Mouse (Mus musculus): ENCODE results near the gene Sema3b.
"Not testable (repeated sequence)": the region's sequence is repeated elsewhere in the genome, so short reads cannot be mapped to it uniquely, and the experiment has no call there.

Gene Sema3b

DNA sequence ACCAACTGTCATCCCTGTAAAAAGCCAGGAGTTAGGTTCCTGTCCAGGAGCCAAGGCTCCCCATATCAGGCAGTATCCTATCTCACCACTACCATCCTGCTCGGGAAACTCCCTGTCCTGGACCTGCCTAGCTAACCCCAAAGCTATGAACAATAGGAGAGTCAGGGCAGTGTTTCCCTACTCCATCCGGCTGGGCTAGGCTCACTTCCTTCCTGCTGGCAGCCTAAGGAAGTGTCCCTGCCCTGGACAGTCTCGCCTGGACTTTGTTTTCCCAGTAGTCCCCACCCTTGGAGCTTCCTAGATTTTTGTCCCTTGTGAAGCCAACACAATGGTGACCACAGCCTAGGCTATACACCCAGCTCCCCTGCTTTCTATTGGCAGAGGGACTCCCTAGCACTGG, 42.2 kb downstream of the Sema3b start:
- DNase-seq (ENCODE audit: low read depth, low spot score): no peak
- no peaks in the 10 kb centered on the region for H3K27me3 ChIP-seq (ENCODE audit: control insufficient read depth, insufficient read depth, low read length, poor library complexity, severe bottlenecking)
- H3K36me3 ChIP-seq (ENCODE audit: control insufficient read depth, insufficient read depth, low read length, poor library complexity, severe bottlenecking): no peaks in the 10 kb centered on the region

- DNase-seq (ENCODE audit: low read depth, low spot score): peak; percentile 88
- no peaks in the 10 kb centered on the region for H3K27me3 ChIP-seq (ENCODE audit: control insufficient read depth, insufficient read depth, low read length, poor library complexity, severe bottlenecking)
- H3K36me3 ChIP-seq (ENCODE audit: control insufficient read depth, insufficient read depth, low read length, poor library complexity, severe bottlenecking): no peaks in the 10 kb centered on the region
Observed at GRCm38 (mm10) chr9:107566041-107566709, 42.9 kb downstream of the Sema3b start.

GRCm38 (mm10) chr9:107565556-107565955, 43.5 kb downstream of the Sema3b start:
- H3K36me3 ChIP-seq (ENCODE audit: control insufficient read depth, insufficient read depth, low read length, poor library complexity, severe bottlenecking); DNase-seq (ENCODE audit: low read depth, low spot score); H3K27me3 ChIP-seq (ENCODE audit: control insufficient read depth, insufficient read depth, low read length, poor library complexity, severe bottlenecking): not testable (repeated sequence)

DNA sequence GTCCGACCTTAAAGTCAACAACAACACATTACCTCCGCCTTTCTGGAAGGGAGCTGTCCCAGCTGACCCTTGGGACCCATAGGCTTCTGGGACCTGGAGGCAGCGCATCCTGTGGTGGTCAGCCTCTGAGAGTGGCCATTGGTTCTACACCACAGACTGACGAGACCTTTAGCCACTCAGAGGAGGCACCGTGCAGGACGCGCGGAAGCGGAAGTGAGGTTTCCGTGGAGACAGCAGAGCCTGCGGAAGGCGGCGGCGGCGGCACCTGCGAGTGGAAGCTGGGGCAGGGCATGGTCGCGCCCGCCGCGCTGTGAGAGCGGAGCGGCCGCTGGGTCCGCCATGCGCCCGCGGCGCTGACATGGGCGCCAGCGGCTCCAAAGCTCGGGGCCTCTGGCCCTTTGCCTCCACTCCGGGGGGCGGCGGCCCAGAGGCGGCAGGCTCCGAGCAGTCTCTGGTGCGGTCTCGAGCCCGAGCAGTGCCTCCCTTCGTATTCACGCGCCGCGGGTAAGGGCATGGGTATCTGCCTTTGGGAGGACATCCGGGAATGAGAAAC, 45.9 kb downstream of the Sema3b start, which contains the start of gene Tusc2:
Gene Tusc2, plus strand, starts transcription at position 227 of the 553 bp plus-strand sequence.
- Histone ChIP-seq H3K27me3 (ENCODE audit: control insufficient read depth, insufficient read depth, low read length, poor library complexity, severe bottlenecking) (no peaks in the 10 kb centered on the region), H3K36me3 (ENCODE audit: control insufficient read depth, insufficient read depth, low read length, poor library complexity, severe bottlenecking) (peaks cover 5% of the 10 kb centered on the region; the same call in 1 of the 2 replicates)
- peak; percentile 95 for DNase-seq (ENCODE audit: low read depth, low spot score)

- peaks cover 12% of the 10 kb centered on the region for H3K36me3 ChIP-seq (ENCODE audit: control insufficient read depth, insufficient read depth, low read length, poor library complexity, severe bottlenecking)
- no peak for DNase-seq (ENCODE audit: low read depth, low spot score)
- H3K27me3 ChIP-seq (ENCODE audit: control insufficient read depth, insufficient read depth, low read length, poor library complexity, severe bottlenecking): no peaks in the 10 kb centered on the region
Observed at GRCm38 (mm10) chr9:107556346-107556745, 52.7 kb downstream of the Sema3b start.

GRCm38 (mm10) chr9:107555701-107556100, 53.3 kb downstream of the Sema3b start:
- Histone ChIP-seq H3K36me3 (ENCODE audit: control insufficient read depth, insufficient read depth, low read length, poor library complexity, severe bottlenecking) (peaks cover 12% of the 10 kb centered on the region), H3K27me3 (ENCODE audit: control insufficient read depth, insufficient read depth, low read length, poor library complexity, severe bottlenecking) (no peaks in the 10 kb centered on the region)
- no peak for DNase-seq (ENCODE audit: low read depth, low spot score)

DNA sequence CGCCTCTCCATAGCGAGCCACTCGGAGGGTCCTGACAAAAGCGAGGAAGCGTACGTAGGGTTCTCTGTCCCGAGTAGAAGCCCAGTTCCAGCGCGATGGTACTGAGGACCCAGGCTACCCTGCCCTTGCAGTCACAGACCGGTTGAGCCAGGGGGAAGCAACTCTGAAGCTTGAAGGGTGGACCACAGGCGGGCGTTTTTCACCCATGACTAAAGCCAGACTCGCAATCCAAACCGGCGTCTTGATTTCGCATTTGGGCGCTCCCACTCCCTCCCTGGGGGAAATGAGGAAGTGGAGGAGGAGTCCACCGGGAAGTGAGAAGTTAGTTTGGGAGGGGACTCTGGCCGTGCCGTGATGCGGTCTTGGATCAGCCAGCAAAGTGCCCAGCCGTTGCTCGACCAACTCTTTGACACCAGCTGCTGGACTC, 54.0 kb downstream of the Sema3b start:
- H3K36me3 ChIP-seq (ENCODE audit: control insufficient read depth, insufficient read depth, low read length, poor library complexity, severe bottlenecking): peaks cover 12% of the 10 kb centered on the region
- DNase-seq (ENCODE audit: low read depth, low spot score): peak; percentile 68

GRCm38 (mm10) chr9:107554319-107554825, 54.7 kb downstream of the Sema3b start:
- peak; percentile 99 for DNase-seq (ENCODE audit: low read depth, low spot score)
- Histone ChIP-seq H3K27me3 (ENCODE audit: control insufficient read depth, insufficient read depth, low read length, poor library complexity, severe bottlenecking) (no peaks in the 10 kb centered on the region), H3K36me3 (ENCODE audit: control insufficient read depth, insufficient read depth, low read length, poor library complexity, severe bottlenecking) (peaks cover 10% of the 10 kb centered on the region)

More for the DNA sequence above, 54.0 kb downstream of the Sema3b start:
- no peaks in the 10 kb centered on the region for H3K27me3 ChIP-seq (ENCODE audit: control insufficient read depth, insufficient read depth, low read length, poor library complexity, severe bottlenecking)

- Histone ChIP-seq H3K36me3 (ENCODE audit: control insufficient read depth, insufficient read depth, low read length, poor library complexity, severe bottlenecking) (peaks cover 10% of the 10 kb centered on the region), H3K27me3 (ENCODE audit: control insufficient read depth, insufficient read depth, low read length, poor library complexity, severe bottlenecking) (no peaks in the 10 kb centered on the region)
- DNase-seq (ENCODE audit: low read depth, low spot score): peak; percentile 42
Observed at GRCm38 (mm10) chr9:107553541-107554318, 55.3 kb downstream of the Sema3b start.

GRCm38 (mm10) chr9:107552690-107553393, 56.2 kb downstream of the Sema3b start:
- H3K36me3 ChIP-seq (ENCODE audit: control insufficient read depth, insufficient read depth, low read length, poor library complexity, severe bottlenecking): peaks cover 4% of the 10 kb centered on the region
- H3K27me3 ChIP-seq (ENCODE audit: control insufficient read depth, insufficient read depth, low read length, poor library complexity, severe bottlenecking): no peaks in the 10 kb centered on the region
- no peak for DNase-seq (ENCODE audit: low read depth, low spot score)

GRCm38 (mm10) chr9:107551890-107552355, 57.1 kb downstream of the Sema3b start:
- H3K27me3 ChIP-seq (ENCODE audit: control insufficient read depth, insufficient read depth, low read length, poor library complexity, severe bottlenecking): no peaks in the 10 kb centered on the region
- no peak for DNase-seq (ENCODE audit: low read depth, low spot score)
- H3K36me3 ChIP-seq (ENCODE audit: control insufficient read depth, insufficient read depth, low read length, poor library complexity, severe bottlenecking): no peaks in the 10 kb centered on the region

DNA sequence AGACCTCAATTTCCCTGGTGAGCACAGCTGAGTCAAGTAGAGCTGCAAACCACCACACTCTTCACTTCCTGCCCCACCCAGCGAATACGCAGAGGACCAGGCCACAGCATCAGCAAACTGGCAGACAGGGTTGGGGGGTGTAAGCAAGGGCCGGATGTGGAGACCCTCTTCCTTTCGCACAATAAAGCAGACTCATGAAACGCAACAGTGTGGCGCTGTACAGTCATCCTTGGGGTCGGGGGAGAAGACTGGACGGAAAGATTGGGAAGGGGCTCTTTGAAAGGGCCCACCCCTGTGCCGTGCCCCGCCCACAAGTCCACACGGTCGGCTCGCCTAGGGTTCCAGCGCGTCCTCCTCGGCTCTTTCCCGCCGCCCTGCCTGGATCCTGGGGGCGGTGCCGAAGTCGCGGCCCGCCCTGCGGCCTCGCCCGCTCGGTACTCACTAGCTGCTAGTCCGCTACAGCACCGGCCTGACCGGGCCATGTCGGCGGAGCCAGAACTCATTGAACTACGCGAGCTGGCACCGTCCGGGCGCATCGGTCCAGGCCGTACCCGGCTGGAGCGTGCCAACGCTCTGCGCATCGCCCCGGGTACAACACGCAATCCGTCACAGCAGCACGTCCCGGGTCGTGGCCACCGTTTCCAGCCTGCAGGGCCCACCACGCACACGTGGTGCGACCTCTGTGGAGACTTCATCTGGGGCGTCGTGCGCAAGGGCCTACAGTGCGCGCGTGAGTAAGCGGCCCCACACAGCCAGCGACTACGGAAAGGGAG, 57.7 kb downstream of the Sema3b start, which contains the start of gene Rassf1:
Gene Rassf1, plus strand, starts transcription at position 439 of the 773 bp plus-strand sequence.
- peak; percentile 85 for DNase-seq (ENCODE audit: low read depth, low spot score)
- no peaks in the 10 kb centered on the region for H3K27me3 ChIP-seq (ENCODE audit: control insufficient read depth, insufficient read depth, low read length, poor library complexity, severe bottlenecking)
- H3K36me3 ChIP-seq (ENCODE audit: control insufficient read depth, insufficient read depth, low read length, poor library complexity, severe bottlenecking): no peaks in the 10 kb centered on the region

GRCm38 (mm10) chr9:107550491-107551116, 58.4 kb downstream of the Sema3b start:
- Histone ChIP-seq H3K36me3 (ENCODE audit: control insufficient read depth, insufficient read depth, low read length, poor library complexity, severe bottlenecking) (no peaks in the 10 kb centered on the region), H3K27me3 (ENCODE audit: control insufficient read depth, insufficient read depth, low read length, poor library complexity, severe bottlenecking) (no peaks in the 10 kb centered on the region)
- no peak for DNase-seq (ENCODE audit: low read depth, low spot score)

Measured in splenic B cell, adult 2 months (primary cell).